Mouse (Mus musculus) heart, postnatal 36 days (tissue): ENCODE measurements around the gene E130114P18Rik. TPM values are rescaled to one million over a fixed set of nuclear protein-coding genes. Genes with fewer than 3 reads are reported as not detected.

ENCODE experiments used
- DNase-seq, 2 experiments: peaks; one replicate each; pipeline ENCODE4 v3.0.0; 2021 to 2022
- intact Hi-C: fragments of 180-260 bp; cut with DNase I; formaldehyde crosslinking; loops from one replicate; pipeline ENCODE4 v1.15.1; 2025
- total RNA-seq, 2 experiments: library from RNA; stranded (reverse); gene quantifications; 2 replicates each; pipeline ENCODE4 v1.2.3; 2021

The E130114P18Rik gene
- total RNA-seq, 2 experiments from 2014 or later = 0.28 TPM; not detected in 1

DNA sequence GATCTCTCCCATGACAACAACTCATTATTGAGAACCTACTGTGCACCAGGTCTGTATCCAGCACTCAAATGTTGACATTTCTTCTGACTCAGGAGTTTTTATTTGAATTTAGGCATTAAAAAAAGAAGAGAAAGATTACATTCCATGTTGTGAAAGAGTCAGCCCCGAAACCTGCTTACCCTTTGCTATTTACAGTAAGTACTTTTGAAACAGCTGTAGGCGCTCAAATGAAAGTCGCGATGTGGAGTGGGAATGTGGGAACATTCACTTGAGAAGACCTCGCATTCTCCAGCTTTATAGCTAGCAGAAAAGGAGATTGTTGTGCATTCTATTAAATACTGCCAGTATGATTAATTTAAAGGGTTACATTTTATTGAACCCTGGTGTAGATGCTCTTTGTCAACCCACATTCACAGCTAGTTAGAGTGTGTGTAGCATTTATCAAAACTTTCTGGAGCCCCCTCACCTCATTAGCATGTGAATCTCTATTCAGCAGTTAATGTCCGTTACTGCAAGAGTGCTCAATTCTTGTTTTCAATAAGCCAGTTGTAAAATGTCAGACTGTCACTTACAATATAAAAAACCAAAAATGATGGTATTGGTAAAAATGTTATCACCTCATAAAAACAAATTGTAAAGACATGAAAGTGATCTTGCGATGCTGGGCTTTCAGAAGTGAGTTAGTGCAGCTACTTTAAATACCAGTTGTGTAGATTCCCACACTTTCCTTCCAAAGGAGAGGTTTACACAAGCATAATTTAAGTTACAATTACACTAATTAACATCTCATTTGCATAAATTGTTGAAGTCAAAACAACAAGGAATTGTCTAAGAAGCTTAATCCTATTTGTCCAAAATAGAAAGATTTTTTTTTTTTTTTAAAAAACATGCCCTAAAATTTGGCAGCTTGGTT lies 28.3 kb upstream of the E130114P18Rik start:
- DNase-seq = no peak
- intact Hi-C loops = no loop called here

DNA sequence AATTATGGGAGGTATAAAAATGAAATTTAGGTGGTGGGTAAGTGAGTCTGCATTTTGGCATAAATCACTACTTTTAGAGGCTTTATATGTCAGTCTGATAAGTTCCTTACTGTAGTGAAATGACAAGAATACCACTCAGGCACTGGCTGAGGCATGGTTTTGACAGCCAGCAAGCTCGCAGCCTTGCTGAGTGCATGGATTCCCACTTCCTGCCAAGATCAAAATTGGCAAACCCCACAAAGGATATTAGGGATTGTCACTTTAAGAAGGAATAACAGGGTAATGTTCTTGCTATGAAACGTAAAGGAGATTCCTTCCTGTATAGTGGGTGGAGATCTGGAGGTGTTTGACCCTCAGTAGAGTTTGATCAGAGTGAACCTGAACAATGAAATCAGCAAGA lies 27.4 kb upstream of the E130114P18Rik start:
- intact Hi-C loops = no loop called here
- no peak for DNase-seq

DNA sequence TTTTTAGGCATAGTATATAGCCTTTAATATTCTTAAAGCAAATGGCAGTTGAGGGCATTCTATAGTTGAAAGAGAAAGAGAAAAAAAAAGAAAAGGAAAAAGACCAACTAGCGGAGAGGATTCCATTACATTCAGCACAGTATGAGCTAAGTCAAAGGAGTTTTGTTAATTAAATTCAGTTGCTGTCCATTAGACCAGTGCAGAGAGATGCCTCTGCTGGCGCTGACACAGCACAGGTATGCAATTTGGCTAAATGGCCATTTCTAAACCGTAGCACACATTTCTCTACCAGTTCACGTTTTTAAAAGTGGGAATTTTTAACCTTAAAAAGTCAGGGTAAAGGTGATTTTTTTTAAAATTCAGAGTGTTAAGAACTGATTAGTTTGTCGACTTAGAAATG lies 26.8 kb upstream of the E130114P18Rik start:
- intact Hi-C loops = no loop called here

DNA sequence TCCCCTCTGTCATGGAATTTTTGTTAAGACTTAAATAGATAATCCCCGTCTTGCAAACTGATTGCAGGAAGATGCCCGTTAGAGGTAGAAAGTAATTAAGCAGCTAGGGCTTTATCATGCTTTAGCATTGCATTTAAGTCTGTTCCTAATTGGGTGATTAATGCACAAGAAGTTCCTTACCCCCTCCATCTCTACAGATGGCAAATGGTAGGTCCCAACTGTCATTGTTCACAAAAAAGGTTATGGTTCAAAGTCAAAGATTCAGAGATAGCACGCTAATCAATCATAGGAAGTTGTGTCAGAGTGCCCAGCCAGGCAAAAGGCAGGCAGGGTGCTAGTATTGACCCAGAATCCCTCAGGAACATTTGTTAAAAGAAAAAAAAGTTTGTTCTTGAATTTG lies 25.9 kb upstream of the E130114P18Rik start:
- no peak for DNase-seq
- intact Hi-C loops = no loop called here

More for the DNA sequence above, 26.8 kb upstream of the E130114P18Rik start:
- no peak for DNase-seq

DNA sequence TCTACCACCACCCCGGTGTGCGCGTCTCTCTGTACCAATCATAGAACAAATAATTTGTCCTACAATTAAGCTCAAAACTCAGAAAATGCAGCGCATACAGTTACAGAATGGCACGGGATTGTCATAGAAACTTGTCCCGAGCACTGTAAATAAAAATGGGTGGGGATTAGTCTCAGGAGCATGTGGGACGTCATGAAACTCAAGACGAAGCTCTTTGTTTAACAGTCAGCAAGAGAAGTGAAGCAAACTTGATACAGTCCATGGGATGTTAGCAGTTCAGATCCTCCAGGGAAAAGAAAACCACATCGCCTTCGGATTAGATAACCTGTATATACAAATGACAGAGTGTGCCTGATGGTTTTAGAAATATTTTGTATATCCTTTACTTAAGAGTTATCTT lies 18.6 kb upstream of the E130114P18Rik start:
- DNase-seq = no peak
- intact Hi-C loops = loop anchor here (5.0 kb wide), 1 partner anchor 56 kb away; no protein-coding TSS in a partner anchor

DNA sequence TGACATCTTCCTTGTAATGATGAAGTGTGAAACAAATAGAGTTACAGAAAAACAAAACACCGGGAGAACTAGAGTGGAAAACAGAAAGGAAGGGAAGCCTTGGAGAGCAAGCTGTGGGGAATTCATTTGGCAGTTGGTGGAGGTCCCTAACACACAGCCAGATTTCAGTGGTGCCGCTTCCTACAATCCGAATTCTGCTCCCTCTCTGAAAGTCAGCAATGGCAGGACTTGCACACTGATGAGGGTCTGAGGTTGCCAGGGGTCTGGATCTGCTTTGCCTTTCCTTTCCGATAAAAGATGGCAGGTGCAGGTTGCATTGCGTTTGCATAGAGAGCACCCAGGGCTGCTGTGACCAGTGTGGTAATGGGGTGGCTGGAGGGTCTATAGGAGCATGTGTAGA lies 18.1 kb upstream of the E130114P18Rik start:
- intact Hi-C loops = loop anchor here (5.0 kb wide), 1 partner anchor 56 kb away; no protein-coding TSS in a partner anchor
- no peak for DNase-seq

DNA sequence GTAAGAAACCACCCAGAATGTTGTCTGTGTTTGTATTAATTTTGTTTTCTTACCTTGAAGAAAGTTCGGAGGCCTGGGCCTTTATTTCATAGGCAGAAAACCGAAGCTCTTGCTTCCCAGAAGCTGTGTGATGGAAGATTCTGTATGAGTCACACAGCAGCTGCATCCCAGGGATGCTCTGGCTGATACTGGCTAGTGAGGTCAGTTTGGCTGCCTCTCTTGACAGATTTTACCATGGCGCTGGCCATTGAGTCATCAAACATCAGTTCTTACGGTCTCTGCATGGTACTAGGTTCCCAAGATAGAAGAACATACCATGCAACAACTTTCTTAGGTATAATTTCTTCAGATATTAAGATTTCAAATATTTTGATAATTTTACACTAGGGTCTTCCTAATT lies 17.0 kb upstream of the E130114P18Rik start:
- intact Hi-C loops = loop anchor here (5.0 kb wide), 1 partner anchor 57 kb away; no protein-coding TSS in a partner anchor
- DNase-seq = no peak

DNA sequence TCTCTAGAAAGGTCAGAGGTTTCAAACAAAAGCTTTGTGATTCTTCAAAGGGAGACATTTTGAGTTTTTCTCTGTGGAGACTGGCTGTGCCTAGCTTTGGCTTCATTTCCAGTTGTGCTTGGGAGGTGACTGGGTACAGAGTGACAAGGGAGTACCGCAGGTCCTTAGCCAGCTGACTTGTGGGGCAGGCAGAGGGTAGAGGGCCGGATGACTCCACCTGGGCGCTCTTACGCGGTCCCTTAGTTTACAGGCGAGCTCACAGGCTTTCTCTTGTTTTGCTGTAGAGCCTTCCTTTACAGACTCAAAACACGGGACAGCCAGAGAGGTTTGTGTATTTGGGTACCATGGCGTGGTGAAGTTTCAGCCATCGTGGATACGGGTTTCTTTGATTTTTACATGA lies 16.1 kb upstream of the E130114P18Rik start:
- DNase-seq = no peak
- intact Hi-C loops = no loop called here

DNA sequence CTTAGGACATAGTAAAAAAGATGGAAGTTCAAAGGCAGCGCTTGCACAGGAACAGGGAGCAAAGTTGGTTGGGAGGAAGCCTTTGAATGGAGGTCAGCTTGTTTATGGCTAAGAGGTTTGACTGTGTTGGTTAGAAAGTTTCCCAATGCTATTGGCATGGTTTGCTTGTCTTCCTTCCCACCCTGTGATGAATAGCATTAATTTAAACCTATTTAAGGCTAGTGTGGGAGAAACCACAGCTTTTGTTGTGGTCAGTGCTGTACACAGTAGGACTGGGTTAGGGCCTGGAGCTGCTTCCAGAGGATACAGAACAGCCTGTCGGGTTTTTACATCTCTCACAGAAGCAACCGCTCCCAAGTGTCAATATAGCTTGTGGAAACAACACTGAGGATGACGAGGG lies 10.7 kb upstream of the E130114P18Rik start:
- intact Hi-C loops = no loop called here
- no peak for DNase-seq

DNA sequence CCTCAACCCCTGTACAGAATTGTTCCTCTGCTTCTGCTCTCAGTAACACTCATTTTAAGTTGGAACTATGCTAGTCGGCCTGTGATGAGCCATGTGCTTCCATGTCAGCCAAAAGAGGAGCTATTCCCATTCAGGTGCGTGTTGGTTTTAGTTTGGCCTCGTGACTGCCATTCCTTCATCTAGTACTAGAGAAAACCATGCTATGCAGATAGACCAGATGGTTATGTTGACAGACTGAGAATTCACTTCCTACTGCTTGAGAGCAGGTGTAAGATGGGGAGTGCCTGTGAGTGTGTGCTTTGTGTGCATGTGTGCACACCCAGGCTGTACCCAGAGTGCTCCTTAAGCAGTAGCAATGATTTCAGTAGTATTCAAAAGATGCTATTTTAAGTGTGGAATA lies 9.6 kb upstream of the E130114P18Rik start:
- intact Hi-C loops = no loop called here
- DNase-seq = no peak

DNA sequence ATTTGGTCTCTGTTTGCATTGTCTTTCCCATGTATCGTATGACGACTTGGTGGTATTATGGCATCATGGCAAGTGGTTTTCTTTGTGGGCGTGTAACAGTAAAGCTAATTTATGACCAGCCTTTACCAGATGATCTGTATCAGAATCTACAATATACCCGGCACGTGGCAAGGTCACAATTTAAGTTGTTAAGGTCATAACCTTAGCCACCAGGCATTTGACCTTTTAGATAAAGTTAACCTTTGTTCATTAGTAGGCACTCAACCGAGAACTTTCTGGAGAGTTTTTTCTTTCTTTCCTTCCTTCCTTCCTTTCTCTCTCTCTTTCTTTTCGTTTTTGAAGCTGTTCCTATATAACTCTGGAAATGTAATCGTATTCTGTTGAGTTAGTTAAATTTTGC lies 8.7 kb upstream of the E130114P18Rik start:
- intact Hi-C loops = no loop called here
- DNase-seq = no peak

DNA sequence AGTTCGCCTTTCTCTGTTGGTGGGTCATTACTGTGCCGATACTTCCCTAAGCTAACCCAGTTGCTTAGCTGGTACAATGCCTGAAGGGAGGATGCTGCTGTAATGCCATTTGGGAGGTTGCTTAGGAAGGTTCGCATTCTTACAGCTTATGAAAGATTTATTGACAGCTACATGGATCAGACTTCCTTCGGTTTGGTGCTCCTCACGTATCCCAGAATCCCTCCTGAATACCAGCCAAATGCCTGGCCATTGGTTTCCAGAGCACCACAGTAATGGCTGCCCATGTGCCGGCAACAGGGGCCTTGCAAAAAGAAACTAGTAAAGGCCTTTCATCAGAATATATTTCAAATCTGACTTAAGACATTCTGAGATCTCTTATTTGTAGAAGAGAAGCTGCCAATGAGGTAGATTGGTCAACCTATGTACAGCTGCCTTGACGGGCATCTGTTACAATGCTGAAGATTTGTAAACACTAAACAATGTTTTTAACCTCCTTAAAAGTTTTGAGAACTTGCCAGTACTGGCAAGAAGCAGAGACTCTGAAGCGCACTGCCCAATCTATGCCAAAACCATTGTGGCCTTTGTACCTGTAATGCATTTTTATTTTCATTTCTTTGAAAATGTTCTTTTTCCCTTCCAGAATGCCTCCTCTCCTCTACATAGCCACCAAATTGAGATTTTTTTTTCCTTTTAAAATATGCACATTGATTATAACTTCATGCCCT lies 7.8 kb upstream of the E130114P18Rik start:
- intact Hi-C loops = no loop called here

DNA sequence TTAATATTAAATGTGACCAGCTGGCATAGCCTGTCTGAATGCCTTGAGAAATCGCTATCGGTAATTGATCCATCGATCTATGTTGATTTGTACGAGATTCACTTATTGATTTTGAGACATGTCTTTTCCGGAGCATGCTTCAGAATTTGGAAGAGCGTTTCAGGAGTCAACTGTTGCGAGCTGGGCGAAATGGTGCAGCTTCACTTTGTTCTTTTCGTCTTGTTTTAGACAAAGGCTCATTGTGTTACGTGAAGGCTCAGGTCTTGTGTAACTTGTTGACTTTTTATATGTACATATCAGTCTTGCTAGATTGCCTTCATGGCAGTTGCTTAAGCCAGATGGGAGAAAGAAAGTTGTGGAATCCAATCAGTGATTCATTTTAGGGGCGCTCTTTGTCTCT lies 6.4 kb upstream of the E130114P18Rik start:
- DNase-seq = no peak
- intact Hi-C loops = no loop called here

More for the DNA sequence above, 7.8 kb upstream of the E130114P18Rik start:
- no peak for DNase-seq

DNA sequence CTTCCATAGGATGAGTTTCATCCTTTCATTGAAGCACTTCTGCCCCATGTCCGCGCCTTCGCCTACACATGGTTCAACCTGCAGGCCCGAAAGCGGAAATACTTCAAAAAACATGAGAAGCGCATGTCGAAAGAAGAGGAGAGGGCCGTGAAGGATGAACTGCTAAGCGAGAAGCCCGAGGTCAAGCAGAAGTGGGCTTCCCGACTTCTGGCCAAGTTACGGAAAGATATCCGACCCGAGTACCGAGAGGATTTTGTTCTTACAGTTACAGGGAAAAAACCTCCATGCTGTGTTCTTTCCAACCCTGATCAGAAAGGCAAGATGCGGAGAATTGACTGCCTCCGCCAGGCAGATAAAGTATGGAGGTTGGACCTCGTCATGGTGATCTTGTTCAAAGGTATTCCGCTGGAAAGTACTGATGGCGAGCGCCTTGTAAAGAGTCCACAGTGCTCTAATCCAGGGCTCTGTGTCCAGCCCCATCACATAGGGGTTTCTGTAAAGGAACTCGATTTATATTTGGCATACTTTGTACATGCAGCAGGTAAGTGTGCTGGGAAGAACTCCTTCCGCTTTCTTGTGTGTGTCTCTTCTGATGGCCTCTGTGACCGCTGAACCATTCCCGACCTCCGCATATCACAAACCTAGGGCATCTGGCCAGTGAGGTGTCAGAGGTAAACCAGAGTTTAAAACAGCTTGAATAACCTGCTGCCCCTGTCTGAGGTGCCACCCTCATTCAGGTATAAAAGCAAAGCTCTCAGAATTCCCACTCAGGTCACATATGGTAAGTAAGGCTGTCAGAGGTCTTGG lies 5.4 kb upstream of the E130114P18Rik start:
- intact Hi-C loops = no loop called here
- no peak for DNase-seq

DNA sequence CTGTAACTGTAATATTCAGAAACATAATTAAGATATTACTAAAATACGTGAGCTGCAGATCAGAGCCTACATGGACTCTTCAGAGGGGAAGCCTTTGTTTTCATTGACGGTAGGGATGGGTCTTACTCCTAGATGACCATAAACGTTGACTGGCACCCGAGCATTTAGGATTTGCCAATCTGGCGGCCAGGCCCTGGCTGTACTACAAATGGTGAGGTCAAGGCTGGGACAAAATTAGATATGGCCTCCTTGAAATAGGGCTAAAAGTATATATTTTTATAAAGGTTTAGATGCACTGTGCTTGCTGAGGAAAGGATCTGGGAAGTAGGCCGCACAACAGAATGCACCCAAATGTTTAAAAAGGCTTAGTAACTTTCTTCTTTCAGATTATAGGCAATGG lies 4.6 kb upstream of the E130114P18Rik start:
- intact Hi-C loops = no loop called here
- DNase-seq = no peak

DNA sequence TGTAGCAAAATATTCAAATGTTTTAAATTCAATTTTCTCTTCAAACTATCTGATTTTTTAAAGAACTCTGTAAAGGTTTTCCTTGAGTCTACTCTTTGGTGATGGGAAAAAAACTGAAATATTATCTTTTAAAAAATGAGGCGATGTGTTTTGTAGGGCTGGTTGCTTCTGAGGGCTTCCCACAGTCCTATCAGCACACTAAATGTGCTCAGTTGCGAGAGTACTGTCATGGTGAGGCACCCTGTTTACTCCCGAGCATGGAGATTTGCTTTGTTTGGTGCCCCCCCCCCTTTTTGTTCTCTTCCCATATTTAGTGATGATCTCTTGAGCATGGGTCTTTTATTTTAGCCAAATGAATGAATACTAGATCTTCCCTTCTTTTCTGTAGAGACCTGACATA lies 4.2 kb upstream of the E130114P18Rik start:
- intact Hi-C loops = no loop called here
- DNase-seq = no peak

DNA sequence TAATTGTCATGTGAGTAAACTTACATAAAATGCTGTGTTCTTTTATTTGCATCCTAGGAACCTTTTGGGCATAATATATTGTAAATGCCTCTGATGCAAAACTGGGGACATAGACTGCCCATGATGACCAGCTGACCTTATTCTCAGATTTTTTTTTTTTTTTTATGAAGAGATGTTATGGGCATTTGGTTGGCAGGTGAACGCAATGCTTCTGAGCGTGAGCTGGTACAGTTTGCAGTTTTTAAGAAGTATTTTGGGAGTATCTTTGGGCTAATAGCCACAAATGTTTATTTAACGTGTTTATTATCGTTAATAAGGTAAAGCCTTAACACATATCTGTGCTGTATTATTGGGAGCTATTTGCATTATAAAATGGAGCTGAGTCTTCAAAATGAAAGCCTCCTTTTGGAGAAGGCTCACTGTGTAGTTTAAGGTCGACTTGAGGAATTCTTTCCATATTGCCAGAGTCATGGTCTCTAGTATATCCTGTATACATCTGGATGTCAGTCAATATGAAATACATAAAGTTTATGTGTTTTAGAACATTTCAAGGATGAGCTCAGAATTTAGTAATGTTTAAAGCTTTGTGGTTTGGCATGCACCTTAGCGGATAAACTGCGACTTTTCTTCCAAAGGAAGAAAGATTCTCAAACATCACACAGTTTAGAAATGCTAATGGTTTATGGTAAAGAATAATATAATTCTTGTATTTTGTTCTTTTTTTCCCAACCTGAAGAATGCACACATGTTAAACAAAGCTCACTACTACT lies 3.0 kb upstream of the E130114P18Rik start:
- intact Hi-C loops = no loop called here
- DNase-seq = no peak

DNA sequence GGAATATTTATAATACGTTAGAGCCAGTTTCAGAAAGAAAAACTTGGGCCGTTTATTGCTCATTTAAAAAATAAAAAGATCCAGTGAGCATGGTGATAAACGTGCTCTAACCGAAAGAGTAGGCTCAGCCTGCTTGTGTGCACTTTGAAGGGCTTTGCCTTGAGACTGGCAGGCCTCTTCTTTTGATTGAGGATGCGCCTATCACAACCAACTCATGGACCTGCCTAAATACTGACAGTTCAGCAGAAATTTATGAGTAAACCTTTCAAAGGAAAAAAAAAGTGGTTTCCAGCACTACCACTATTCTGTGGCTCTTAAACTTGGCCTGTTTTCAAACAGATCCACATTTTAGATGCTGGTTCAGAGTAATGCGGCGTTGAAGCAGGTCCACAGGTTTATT lies 2.1 kb upstream of the E130114P18Rik start:
- intact Hi-C loops = no loop called here
- DNase-seq = no peak

DNA sequence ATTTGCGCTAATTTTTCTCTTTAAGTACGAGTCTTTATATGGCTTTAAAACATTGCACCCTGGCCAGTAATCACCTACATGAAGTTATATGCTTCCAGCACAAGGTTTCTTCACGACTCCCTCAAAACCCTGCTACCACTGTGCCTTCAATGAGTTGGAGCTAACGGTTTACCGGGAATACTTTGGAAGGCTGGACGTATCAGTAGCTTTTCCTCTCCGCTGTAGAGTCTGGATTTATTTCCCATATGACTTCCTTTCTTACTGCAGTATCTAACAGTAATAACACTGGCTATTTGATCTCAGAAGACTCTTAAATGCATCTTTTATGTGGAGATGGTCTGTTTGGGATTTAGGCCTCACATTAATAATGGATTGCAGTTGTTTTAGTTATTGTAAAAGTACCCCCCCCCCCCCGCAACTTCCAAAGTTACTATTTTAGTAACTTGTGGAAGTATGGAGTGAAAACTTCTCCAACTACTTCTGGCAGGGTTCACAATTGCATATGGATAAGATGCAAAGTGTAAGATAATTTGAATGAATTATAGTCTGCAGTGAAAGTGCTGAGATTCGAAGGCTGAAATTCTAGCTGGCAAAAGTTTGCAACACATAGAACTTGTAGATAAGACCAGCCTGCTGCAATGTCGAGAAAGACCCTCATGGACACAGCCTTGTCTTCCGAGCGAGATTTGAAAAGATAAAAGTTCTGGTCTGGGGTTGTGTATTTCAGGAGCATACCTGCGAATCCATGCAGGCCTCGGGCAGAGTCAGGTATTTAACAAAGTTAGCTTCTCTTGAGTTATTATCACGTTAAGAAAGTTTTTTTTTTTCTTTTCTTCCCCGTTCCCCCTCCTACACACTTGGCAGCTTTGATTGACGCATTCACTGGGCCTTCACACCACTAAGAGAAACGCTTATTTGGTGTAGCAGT lies 1.4 kb upstream of the E130114P18Rik start:
- DNase-seq = no peak
- intact Hi-C loops = loop anchor here (5.0 kb wide), 2 partner anchors 128 to 313 kb away; no protein-coding TSS in a partner anchor
